Mouse (Mus musculus) embryo, embryonic 10 days (tissue): ENCODE results near the gene Lpp.

Experiments used
- DNase-seq: peaks from one replicate; pipeline ENCODE4 v3.0.0-alpha.2; 2015; ENCODE audit warnings: low spot score

Gene Lpp

DNA sequence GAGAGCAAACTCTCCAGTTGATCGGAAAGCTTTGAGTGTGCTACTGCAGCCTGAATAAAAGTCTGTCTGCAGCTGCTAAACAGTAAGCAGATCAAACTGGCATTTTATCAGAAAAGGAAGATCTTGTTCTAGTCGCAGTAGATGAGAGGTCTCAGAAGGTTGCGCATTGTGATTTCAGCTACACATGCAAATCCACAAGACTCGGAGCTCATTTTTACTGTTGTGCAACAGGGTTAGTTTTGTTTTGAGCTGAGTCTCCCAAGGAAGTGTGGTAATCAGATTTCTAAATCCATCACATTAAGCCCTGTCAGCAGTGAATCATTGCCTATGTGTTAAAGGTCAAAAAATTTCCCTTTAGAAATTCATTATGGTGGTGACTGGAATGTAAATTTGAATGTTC, 540.4 kb downstream of the Lpp start:
- DNase-seq = no peak

DNA sequence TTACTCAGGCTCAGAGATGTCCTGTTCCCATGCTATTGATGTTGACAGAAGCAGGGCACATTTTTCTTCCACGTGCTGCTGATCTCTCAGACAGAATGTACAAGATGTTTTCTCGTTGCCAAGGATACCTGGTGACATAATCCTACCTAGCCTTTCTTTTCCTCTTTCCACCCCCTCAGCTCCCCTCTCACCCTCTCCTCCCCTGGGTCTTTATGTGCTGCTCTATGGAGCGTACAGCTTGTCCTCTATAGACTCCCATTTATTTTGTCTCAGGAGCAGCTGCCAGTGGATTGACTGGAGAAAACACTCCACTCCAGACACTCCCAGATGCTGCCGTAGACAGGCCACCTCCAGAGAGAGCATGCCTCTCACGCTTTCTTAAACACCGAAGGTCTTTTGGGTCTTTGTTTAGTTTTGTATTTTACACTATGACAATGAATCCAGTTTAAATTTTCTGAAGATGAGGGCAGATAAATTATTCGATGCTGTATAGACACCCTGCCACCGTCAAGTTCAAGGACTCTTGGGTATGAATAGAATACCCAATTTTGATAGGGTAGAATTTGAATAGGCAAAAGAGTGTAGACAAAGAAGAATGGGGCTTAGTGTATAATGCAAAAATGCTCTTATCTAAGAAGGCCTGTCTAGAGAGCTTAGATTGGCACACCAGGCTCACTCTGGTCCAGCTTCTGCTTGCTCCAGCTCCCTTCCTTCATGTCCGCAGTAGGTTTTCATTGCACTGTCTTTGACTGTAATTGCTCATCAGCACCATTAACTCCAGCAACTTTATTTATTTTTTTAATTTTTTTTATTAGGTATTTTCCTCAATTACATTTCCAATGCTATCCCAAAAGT, 548.2 kb downstream of the Lpp start:
- DNase-seq = peak; percentile 21

DNA sequence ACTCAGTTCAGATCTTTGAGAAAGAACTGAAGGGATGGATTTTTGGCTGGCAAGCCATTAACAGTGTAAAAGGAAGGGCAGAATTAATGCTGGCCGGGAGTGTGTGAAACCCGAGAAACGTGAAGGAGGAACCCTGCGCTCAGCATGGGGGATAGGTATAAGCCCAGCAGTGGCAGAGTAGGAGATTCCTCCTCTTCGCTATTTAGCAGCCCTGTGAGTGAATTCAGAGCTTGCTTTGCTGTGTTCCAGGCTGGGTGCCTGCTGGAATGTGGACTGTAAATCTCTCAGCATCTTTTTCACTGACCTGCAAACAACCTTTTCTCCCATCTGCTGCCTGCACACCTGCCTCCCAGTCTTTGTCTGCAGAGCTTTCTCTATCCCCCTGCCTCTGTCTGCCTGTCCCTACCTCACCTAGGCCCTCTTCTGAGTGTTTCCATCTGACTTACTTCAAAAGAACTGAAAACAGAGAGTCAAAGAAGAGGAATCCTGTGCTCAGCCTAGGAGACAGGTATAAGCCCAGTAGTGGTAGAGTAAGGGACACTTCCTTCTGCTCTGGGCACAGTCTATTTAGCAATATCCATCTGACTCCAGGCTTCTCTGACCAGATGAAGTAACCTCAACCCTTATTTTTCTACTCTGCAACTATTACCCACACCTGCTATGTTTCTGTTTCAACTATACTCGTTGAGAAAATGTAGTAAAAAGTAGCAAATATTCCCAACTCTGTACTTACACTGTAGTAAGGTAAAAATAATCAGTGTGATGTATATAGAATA, 550.4 kb downstream of the Lpp start:
- peak; percentile 39 for DNase-seq

DNA sequence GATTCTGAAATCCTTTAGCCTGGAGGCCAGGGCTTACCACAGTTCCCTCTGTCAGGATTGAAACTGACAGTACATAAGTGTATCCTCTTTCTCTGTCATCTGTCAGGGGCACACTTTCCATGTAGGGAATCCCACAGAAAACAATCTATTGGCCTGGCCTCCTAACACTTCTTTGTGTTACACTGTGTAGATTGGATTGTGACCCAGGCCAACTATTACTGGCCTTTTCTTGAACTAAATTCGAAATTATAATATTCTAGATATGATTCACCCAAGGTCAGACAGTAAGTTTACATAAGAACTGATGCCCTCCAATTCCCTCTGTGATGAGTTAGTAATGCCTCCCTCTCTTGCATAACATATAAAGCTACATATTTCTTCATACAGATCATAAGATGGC, 553.0 kb downstream of the Lpp start:
- no peak for DNase-seq

DNA sequence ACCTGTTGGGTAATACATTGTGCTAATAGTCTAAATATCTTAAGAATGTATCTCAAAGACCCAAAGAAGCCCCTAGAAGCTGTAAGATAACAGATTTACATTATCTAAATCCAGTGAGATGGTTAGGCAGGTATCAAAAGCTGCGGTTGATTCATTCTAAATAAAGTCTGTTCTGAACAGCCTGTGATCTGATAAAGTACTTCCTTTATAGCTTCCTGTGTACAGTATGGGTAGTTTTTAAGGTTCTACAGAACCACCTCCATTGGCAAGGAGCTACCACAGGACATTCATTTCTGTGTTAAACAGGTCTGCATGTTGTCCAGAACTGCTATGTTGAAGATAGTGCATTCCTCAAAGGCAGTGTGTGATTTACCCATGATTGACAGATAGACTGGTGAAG, 554.2 kb downstream of the Lpp start:
- DNase-seq = no peak

DNA sequence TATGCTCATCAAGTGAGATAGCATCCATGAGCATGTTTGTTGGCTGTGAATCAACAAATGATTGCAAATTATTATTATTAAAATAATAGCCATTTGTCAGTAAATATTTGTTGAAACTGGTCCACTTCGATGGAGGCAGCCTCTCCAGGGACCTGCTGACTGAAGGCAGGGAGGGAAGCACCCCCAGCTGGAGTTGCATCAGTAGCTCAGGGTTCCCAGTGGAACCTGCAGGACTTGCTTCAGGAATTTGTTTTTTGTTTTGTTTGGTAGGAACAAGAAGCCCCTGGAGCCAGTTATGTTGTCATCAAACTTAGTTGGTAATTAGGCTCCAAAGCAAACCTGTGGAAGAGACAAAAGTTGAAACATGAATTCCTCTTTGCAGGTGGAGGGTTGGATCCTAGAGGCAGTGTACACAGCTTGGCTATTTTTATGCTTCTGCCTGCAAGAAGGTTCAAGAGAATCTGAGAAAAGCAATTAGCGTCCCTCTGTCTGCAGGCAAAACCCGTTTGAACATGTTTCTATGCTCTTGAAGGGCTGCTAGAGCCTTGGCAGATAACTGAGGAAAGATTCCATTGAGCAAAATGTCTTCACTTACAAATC, 554.9 kb downstream of the Lpp start:
- DNase-seq = no peak

DNA sequence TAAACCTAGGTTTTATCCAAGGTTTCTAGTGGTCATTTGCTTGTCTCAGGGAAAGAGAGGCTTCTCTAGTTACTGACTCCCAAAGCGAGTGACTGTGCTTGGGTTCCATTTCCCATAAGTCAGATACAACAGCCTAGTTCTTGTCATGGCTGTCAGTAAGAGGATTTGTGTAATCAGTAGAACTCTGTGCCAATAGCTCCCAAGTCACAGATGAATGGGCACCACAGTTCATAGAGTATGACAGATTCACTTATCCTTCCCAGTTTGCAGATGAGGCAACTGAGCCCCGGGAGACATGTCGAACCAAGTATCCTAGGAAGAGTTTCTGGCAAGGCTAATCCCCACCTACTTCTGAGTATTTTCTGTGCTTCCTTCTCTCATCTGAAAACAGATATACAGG, 556.0 kb downstream of the Lpp start:
- DNase-seq = no peak

DNA sequence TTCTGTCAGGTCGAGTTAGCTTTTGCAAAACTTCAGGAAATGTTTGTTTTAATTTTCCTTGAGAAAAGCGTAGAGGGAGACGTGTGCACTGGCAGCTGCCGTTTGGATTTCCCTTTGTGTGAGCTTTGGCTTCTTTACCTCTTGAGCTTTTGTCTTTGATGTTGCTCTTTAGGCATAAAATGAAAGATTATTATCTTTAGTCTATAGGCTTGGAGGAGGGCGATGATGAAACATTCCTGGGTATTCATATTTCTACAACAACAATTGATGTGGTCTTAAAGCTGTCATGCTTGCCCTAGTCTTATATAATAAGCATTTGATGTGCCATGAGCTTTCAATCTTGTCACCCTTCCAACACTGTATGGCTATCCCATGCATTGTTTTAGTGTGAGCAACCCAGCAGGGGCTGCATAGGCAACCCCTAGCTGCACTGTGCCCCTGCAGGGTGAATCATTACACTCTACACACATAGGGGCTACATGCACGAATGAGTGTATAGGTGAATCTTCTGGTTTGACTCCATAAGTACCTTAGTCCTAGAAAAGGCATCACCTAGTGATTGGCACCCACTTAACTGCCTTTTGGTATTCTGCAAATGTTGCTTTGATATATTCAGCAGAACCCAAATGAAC, 556.9 kb downstream of the Lpp start:
- no peak for DNase-seq

DNA sequence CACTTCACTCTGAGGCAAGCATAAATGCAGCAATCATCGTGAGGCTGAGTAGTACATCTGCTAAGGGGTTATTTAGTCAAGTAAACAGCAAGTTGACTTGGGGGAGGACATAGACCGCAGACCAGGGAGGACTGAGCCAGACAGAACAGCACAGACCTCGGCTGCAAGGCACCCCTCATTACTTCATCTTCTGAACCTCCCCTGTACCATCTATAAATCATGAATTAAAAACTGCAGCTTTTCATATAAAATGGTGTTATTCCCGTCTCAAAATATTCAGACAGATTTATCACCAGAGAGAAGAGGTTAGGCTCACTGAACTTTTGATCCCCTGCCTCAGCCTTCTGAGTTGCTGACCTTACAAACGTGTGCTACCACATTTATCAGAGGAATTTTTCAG, 558.6 kb downstream of the Lpp start:
- no peak for DNase-seq

DNA sequence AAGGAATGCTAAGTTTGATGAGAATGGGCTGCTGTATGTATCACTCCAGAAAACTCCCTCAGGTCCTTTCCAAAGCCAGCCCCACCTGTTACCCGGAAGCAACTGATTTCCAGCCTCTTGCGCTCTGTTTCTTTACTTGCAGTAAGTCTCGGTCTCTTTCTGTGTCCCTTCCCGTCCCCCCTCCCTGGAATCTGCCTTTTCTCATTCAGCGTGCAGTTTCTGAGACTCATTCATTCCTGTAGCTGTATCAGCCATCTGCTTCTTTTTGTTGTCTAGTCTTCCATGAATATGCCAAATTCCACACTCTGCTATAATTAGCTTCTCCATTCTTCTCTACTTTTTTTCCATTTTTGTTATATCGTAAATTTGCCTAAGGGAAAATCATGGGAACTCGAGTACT, 561.7 kb downstream of the Lpp start:
- DNase-seq = no peak

DNA sequence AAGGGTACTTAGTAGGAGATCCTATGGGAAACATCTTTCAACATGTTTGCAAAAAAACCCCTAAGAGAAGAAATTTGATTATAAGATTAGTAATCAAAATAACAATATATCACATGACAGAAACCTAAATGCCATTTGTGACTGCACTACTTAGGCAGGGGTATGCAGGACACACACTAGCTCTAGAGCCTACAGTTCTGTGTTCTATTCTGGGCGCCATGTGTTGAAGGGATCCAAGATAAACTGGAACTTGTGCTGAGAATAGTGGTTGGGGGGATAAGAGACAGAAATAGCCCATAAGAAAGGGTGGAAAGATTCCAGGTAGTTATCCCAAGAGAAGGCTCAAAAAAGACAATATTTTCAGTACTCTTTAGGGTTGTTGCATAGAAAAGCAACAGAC, 565.4 kb downstream of the Lpp start:
- DNase-seq = no peak

DNA sequence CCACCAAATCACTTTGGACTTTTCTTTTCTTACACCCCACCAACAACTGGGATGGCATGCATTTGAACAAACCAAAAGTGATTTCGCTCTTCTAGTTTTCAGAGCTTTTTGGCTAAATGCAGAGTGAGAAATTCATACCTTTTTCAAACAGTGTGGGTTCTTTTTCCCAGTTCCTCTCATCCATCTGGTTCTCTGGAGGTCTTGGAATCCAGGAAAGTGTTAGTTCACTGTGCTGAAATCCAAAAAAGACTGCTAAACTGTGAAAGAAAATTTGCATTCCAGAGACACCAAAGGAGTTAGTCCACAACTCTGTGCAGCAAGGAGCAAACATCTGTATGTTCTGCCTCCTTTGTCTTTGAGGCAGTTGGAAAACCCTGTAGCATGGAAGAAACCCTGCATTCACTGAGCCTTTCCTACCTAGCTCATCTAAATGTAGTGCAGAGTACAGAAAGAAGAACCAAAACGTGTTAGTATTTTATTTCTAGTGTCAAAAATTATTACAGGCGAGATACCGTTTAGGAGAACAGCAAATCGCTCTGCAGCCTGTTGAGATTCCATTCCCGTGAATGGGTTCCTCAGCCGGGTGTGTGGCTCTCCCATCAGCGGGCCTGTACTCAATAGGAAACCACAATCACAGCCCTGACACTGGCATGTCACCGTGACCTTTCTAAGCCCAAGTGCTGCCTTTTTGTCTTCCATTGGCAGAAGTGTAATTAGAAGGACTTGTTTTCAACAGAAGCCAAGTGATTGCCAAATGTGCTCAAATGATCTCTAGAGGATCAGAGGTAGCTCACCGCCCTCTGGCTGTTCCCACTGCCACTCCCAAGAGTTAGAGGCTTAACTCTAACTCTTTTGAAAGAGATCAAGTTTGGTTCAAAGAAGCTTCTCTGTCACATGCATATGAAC, 567.8 kb downstream of the Lpp start:
- no peak for DNase-seq

DNA sequence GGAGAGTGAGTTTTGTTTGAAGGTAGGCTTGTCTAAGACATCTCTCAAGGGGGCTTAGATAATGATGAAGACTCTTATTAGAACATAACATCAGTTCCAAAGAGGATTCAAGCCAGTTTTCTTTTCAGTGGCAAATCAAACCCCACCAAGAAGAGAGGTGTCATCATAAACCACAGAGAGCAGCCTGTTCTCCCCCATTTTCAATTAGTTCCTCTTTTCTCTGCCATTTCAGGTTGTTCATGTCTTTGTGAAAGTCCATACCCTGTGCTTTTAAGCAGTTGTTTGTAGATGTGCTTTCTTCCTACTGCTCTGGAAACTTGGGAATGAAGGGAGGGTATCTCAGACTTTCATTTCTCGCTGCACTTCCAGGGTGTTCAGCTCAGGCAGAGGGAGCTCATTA, 571.0 kb downstream of the Lpp start:
- DNase-seq = no peak

DNA sequence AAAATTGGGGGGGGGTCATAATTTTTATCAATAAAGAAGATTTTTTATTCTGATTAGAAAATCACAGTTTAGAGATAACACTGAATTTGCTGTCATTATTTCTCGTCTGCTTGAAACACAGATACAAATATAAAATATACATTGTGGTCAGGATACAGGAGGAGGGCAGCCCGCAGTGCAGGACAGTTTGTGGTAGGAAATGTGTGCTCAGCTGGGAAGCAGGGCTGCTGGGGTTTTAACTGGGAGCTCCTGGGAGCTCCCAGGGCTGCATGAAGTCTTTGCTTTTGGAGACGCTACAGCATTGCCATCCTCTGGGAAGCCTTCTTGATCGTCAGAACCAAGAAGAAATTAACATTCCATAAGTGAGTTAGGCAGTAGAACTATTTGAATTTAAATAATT, 571.8 kb downstream of the Lpp start:
- no peak for DNase-seq

DNA sequence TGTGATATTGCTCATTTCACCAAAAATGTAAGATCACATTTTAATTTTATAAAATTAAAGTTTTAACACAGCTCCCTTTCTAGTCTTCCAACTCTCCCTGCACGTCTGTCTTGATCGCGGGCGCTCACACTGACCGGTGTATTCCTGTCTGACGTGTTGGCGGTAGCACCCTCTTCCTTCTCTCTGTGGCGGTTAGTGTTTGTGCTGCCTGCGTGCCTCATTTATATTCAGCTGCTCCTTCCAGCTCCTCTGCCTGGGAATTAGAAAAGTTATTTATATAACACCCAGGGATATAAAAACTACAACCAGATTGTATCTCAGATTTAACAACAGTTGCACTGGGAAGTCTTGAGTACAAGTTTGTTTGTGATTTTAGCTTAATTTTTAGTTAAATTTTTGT, 573.2 kb downstream of the Lpp start:
- DNase-seq = no peak

DNA sequence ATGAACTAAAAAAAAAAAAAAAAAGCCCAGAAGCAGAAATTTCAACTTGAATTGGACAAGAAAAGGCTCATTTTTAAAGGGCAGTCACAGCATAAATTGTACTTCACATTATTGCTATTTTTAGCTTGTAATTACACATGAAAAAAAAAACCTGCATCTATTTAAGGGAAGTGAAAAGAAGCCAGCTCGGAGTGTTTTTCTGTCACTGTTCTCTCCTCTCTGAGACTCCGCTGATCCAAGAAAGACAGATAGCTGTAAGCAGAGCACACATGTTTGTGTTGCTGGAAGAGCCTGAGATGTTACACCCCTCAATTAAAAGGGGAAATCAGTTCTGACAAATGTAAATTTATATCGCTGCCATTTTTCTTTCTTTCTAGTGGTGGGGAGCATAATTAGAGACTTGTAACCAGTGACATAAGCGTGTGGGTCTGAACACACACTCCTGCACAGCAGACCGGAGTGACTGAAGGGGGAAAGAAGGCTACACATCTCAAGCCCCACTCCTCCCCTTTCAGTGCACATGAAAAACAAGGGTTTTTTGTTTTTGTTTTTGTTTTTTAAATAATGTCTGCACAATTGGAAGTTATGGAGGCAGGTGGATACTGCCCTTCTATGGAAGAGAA, 579.8 kb downstream of the Lpp start:
- no peak for DNase-seq

DNA sequence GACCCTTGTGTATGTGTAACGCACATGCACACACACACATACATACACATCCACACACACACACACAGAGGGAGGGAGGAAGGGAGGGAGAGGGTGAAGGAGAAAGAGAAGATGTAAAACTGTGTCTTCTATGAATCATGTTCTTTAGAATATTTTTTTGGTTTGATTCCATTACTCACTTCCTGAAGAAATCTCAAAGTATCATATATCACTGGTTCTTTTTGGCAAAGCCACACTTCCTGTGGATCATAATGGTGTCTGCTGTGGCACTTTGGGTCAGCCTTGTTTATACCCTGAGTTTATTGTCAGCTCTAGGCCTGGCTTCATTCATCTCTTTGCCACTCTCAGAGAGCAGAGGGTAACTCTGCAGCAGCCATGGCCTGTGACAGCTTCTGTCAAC, 584.5 kb downstream of the Lpp start:
- no peak for DNase-seq

DNA sequence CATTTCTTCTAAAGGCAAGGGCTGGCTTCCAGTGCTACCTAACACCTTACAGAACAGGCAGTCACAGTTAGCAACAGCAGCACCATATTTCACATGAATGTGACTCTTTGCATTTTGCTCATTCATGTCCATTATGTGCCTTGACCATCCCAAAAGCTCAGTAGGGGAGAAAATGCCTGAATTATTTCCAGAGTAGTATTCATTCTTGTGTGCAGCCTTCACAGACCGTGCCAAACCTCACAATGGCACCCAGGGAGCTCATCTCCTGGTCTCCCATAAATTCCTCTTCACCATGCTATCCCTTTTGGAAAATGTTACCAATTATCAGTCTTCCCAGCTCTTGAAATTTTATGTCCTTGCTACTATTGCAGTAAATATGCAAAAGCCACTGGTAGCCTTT, 584.9 kb downstream of the Lpp start:
- no peak for DNase-seq

DNA sequence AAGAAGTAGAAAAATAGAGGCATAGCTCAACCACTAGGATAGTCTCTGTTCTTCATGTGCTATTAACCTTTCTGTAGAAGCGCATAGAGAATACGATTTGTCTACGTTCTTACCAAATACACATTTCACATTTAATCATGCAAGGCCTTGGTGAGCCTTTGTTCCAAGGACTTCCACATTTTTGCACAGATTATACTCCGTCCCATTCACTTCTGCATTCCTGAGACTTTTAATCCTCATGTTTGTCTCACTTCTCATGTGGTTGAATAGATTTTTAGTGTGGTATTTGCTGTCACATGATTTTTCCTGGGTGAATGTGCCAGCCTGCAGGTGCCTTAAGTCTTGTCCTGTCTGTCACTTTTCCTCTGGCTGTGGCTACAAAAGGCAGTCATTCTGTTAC, 586.1 kb downstream of the Lpp start:
- no peak for DNase-seq

DNA sequence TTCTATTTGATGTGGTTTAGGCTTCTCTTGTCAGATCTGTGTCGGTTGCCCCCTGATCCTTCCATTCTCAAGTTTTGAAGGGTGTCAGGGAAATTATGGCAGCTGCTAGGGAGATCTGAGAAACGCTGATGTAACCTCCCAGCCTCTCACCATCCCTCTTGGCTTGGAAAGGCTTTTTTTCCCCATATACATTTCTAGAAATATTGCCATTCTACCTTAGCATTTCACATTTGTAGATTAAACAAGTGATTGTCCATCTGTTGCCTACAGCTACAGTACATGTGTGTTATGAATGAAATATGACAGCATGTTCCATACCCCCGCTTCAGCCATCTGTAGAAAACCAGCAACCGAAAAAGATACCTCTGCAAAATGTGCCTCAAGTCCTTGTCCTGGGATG, 589.5 kb downstream of the Lpp start:
- DNase-seq = no peak

DNA sequence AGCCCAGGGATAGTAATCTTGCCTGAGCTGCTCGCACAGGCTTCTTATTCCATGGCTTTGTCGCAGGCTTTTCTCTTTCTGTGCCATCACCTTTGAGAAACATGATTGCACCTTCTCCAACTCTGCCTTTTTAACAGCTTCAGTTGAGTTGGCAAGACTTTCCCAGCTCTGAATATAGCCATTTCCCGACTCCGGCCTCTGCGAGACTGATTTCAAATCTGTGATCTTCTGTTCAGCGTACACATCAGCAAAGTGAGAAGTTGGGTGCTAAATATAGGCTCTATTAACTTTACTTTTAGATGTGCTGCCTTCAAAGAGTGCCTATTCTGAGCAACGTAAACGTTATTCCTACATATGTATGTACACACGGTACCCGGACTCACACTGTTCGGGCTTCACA, 597.0 kb downstream of the Lpp start:
- no peak for DNase-seq
